Mouse (Mus musculus) lung, postnatal 25 days (tissue): ENCODE results near the gene Ak4.
"Not testable (repeated sequence)": the region's sequence is repeated elsewhere in the genome, so short reads cannot be mapped to it uniquely, and the experiment has no call there.

Experiments used
- DNase-seq: peaks from one replicate; pipeline ENCODE4 v3.0.0; 2022; ENCODE audit warnings: low spot score

The Ak4 gene

DNA sequence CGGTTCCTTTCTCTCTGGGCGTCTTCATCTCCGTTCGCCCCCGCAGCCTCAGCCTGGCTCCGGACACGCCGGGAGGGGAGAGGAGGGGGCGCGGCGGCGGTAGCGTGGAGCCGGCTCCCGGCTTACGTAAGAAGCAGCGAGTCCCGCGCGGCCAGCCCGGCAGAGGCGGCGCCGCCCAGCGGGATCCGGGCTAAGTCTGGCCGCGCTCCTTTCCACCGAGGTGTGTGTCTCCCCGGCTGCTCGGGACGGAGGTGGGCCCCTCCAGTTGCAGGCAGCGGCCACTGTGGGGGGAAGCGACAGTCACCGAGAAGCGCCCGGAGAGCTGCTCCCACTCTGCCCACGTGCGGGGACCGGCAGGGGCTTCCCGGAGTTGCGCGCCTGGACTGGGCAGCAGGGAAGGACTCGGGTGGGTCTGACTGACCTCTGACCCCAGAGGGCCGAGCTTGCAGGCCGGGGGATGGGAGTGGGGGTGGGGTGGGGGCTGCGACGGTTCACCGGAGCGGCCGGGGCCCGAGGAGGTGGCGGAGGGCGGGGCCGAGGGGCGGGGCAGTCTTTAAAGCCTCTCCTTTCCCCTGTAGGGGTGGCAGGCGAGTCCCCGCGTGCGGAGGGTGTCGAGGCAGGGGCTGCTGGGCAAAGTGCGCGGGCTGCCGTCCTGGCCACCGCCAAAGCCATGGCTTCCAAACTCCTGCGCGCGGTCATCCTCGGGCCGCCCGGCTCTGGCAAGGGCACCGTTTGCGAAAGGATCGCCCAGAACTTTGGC lies at the start of gene Ak4:
TSS of gene Ak4 (plus strand) at position 127 of the 760 bp plus-strand sequence.
- peak; percentile 23 for DNase-seq

DNA sequence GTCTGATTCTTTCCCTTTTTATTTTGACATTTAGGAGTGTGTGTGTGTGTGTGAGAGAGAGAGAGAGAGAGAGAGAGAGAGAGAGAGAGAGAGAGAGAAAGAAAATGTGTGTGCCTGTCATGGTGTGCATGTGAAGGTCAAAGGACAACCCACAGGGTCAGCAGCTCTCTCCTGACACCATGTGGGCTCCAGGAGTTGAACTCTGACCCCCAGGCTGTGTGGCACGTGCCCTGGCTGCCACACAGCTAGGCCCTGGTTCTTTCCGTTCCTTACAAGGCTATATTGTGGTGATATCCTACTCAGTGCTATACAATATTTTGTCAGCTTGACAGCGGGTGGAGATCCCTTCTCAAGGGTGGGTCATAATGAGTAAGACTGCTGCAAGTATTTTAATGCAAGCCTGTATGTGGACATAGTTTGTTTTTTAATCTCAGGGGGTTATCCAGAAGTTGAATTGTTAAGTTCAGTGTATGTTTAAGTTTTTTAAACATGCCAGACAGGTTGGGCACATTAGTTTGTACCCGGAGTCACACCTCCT lies 49.3 kb upstream of the Ak4 start:
- no peak for DNase-seq

- DNase-seq, result no peak
Observed at GRCm38 (mm10) chr4:101372283-101372682, 46.8 kb upstream of the Ak4 start.

- no peak for DNase-seq
Observed at GRCm38 (mm10) chr4:101372751-101373150, 46.3 kb upstream of the Ak4 start.

DNA sequence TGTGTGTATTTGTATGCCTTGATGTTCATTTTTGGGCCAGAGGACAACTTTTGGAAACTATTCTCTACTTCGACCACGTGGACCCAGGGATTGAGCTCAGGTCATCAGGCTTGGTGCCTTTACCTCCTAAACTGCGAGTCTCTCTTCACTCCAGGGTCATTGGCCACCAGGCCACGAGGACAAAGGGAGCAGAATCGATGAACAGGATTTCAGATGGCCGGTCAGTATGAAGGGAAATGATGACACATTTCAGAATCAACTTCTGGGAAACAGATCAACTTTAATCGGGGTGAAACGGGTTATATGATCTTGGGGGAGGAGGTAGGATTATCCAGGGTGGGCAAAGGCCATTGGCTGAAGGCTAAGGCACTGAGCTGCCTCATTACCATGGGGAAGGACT lies 45.0 kb upstream of the Ak4 start:
- no peak for DNase-seq

- no peak for DNase-seq
Observed at GRCm38 (mm10) chr4:101376835-101377234, 42.2 kb upstream of the Ak4 start.

DNA sequence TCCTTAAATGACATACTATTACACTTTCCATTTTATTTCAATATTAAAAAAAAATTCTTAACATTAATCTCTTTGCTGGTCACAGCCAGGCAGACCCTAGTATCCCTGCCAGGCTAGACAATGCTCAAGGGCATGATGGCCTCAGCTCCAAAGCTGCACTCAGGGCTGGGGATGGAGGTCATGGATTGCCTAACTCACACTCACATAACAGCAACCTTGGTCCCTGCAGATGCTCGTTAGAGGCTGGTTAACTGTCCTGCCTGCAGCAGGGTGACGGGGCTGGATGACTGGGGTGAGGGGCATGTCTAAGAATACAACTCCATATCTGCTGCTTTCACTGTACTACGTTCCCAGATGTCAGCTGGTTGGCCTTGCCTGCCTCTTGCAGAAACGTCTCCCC lies 40.8 kb upstream of the Ak4 start:
- no peak for DNase-seq

- no peak for DNase-seq
Observed at GRCm38 (mm10) chr4:101378778-101379177, 40.3 kb upstream of the Ak4 start.

DNA sequence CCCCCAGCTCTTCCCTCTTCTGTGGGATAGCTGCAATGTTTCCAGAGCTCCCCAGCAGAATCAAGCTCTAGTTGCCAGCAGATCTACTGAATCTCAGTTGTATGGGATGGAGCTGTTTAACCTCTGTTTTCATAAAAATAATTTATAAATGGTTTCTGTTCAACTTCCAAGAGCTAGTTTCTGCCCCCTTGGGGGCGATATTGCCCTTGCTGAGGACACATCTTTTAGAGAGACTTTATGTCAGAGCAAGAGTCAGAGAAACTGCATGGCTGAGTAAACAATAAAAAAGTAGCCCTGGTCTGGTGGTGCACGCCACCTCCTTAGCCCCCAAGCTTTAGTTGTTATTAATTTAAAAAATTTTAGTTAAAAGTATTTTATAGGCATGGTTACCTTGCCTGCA lies 34.1 kb upstream of the Ak4 start:
- DNase-seq, result no peak

GRCm38 (mm10) chr4:101388246-101388645 lies 30.8 kb upstream of the Ak4 start:
- DNase-seq, result no peak

GRCm38 (mm10) chr4:101388656-101389055 lies 30.4 kb upstream of the Ak4 start:
- DNase-seq, result not testable (repeated sequence)

- DNase-seq, result peak; percentile 39
Observed at GRCm38 (mm10) chr4:101392229-101392628, 26.8 kb upstream of the Ak4 start.

- no peak for DNase-seq
Observed at GRCm38 (mm10) chr4:101393292-101393711, 25.8 kb upstream of the Ak4 start.

DNA sequence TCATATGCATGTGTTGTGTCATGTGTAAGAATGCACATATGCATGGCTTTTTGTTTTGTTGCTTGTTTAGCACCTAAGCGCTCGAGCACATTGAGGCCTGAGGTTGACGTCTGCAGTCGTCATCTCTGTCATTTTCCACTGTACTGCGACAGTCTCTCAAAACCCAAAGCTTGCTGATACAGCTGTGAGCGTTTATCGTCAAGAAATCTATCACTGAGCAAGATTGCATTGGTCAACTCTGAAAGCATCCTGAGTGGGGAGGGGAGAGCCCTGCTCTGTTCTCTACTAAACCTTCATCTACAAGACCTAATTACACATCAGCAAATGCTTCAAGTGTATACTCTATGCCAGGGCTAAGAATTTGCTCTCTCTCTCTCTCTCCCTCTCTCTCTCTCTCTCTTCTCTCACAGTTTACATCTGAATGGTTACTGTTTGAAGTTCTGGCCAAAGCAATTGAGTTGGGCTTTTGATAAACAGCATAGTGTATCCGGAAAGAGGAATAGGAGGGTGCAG lies 24.0 kb upstream of the Ak4 start:
- DNase-seq, result no peak

DNA sequence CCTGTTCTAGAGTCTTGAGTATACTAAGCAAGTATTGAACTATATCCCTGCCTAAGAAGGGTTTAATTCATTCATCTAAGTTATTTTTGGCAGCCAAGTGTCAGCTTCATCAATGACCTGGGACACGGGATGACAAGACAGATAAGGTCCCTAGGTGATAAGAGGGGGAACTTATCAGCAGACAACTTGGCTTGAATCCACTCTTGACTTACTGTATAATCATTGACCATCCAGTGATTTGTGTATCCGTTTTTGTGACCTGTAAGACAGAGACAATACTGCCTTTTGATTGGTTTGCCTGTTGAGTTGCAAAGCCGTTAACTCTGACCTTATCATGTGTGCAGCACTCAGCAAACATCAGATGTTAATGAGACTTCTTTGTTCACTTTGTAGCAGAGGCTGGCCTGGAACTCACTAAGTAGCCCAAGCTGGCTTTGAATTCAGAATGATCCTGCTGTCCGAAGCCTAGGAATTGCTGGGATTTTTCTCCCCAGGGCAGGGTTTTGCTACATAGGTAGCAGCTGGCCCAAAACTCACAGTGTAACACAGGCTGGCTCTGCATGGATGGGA lies 19.0 kb upstream of the Ak4 start:
- DNase-seq, result no peak

GRCm38 (mm10) chr4:101401945-101402344 lies 17.1 kb upstream of the Ak4 start:
- DNase-seq, result no peak

- no peak for DNase-seq
Observed at GRCm38 (mm10) chr4:101404863-101405262, 14.2 kb upstream of the Ak4 start.

GRCm38 (mm10) chr4:101406411-101407196 lies 12.5 kb upstream of the Ak4 start:
- no peak for DNase-seq

GRCm38 (mm10) chr4:101416966-101417365 lies 2.1 kb upstream of the Ak4 start:
- DNase-seq, result no peak

DNA sequence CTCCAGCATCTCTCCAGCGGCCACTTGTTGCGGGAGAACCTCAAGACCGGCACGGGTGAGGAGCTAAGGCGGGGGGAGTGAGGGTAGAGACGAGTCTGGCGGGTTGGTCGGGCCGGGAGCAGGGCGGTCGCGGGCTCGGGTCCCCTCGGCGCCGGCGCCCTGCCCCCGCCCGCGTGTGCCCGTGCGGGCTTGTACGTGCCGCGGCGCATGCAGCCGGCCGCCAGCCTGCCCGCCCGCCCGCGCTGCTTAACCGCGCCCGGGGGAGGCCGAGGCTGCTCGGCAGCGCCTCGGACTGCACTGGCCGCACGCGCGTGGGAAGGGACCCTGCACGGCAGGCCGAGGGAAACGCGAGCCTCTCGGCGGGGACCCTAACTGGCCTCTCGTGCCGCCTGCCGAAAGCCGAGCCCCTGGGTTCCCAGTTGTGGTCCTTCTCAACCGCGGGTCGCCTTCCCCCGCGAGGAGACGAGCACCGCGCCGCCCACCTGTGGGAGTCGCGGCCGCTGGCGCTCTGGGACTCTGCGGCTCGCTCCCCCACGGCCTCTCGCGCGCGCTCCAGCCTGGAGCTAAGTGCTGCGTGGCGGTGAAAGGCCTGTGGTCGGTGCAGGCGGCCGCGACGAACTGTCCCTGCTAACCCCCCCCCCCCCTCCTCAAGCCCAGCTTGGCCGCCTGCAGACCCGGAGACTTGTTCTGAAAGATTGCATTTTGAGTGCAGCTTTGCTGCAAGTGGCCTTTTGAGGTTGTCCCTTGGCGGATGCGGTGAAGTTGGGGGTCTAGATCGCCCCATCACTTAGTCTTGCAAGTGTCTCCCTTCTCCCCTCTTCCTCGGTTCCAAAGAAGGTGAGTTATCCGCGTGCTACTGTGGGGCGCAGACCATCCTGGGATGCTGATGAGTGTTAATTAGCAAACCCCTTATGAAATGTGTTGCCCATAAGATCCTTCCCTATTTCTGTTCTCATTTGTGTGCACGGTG lies 1.1 kb downstream of the Ak4 start:
- no peak for DNase-seq

- no peak for DNase-seq
Observed at GRCm38 (mm10) chr4:101422996-101423395, 3.9 kb downstream of the Ak4 start.
